Mouse (Mus musculus) heart, postnatal 4 days (tissue): ENCODE measurements around the gene Tango2. TPM values are rescaled to one million over a fixed set of nuclear protein-coding genes. Genes with fewer than 3 reads are reported as not detected.

Experiments used
- DNase-seq: peaks from one replicate; pipeline ENCODE4 v3.0.0; 2021
- microRNA-seq, 2 experiments: library from miRNA; unstranded; fragments of <30 nt; microRNA quantifications; one replicate each; pipeline ENCODE4 v1.2.0; 2021 to 2022
- total RNA-seq, 2 experiments: library from RNA; stranded (reverse); gene quantifications; 2 replicates each; pipeline ENCODE4 v1.2.3; 2021

The Tango2 gene
- total RNA-seq, 2 experiments from 2014 or later, result 47.0 to 48.8 TPM

DNA sequence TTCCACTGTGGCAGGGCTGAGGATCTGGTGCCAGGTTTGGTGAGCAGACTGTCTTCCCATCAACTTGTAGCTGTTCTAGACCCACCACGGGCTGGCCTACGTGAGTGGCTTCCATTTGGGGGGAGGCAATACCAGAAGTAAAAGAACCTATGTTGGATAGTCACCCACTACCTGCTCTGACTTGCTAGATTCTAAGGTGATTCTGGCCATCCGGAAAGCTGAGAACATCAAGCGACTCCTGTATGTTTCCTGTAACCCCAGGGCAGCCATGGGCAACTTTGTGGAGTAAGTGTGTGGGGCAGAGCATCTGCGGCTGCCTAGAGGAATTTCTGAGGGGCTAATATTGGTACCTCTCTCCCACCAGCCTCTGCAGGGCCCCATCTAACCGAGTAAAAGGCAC, 95.2 kb downstream of the Tango2 start:
- no peak for DNase-seq

GRCm38 (mm10) chr16:18250828-18251790, 96.8 kb downstream of the Tango2 start:
- no peak for DNase-seq

Small RNAs within 50 kb of the gene (microRNA-seq; reads per million reads assigned to microRNA genes)
- gene Gm24572 (0.20 to 1.7 reads per million in 2 experiments), gene Gm26219 (0 reads per million in 2 experiments), gene Mir1306 (332 to 515 reads per million in 2 experiments), gene Mir185 (1,472 to 1,526 reads per million in 2 experiments)

Other genes starting within 250 kb of the Tango2 start
- gene Rtn4r, start 220.5 kb downstream of the Tango2 start, total RNA-seq, result 1 to 10 TPM; 6.0 to 7.8 TPM
- not detected for gene Ccdc188, start 130.2 kb downstream of the Tango2 start, total RNA-seq
- 10 to 100 TPM; 29.8 to 36.0 TPM for gene Zdhhc8, start 113.0 kb downstream of the Tango2 start, total RNA-seq
- 10 to 100 TPM; 30.8 to 32.9 TPM for gene Trmt2a, start 99.4 kb downstream of the Tango2 start, total RNA-seq
- gene Ranbp1, start 99.4 kb downstream of the Tango2 start, total RNA-seq, result 100 to 1,000 TPM; 130 to 137 TPM
- not detected for gene Gm49776, start 89.8 kb downstream of the Tango2 start, total RNA-seq
- 10 to 100 TPM; 33.0 to 40.3 TPM for gene Dgcr8, start 58.9 kb downstream of the Tango2 start, total RNA-seq
- 10 to 100 TPM; 43.5 to 44.2 TPM for gene Arvcf, start 79 bp upstream of the Tango2 start, total RNA-seq
- gene Txnrd2, start 78.3 kb upstream of the Tango2 start, total RNA-seq, result 10 to 100 TPM; 26.7 to 29.0 TPM
- gene Comt, start 78.7 kb upstream of the Tango2 start, total RNA-seq, result 100 to 1,000 TPM; 116 to 122 TPM
- gene Gnb1l, start 150.6 kb upstream of the Tango2 start, total RNA-seq, result 1 to 10 TPM; 6.3 to 7.9 TPM
- 1 to 10 TPM; 5.5 to 5.6 TPM for gene Rtl10, start 150.8 kb upstream of the Tango2 start, total RNA-seq
- gene Tbx1, start 242.6 kb upstream of the Tango2 start, total RNA-seq, result under 1 TPM; 0.55 to 0.68 TPM